Mouse (Mus musculus): ENCODE measurements around the gene Ptp4a2.

DNA sequence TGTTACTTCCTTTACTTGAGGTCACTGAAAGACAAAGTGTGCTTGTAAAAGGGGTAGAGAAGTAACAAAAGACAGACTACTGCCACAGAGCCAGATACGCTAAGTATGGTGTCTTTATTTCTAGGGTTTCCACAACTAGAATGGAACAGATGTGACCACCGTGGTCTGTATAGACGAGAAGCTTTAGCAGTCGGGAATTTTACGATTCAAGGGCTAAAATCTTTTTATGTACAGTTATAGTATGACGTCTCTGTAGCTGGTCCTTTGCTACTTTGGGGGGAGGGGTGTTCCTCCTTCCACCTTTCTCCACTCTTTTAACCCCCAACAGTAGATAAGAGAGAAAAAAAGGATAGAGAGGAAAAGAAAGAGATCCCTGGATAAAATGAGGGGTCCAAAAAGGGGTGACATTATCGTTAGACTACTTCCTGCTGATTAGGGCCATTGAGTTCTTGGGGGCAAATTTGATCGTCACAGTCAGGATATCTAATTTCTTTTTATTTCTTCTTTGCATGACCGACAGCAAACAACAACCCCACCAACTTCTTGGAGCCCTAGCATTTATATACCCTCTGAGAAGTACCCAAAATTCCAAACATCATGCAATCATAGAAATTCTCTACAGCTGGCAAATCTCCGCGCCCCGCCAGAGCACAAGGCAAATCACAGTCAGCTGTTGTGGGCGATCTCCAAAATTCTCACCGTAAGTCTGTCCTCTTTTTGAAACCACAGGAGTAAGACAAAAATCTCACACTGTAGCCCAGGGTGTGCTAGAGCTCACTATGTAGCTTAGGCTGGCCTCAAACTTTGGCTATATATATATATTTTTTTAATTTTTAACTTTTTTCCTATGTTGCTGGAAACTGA lies 818 bp downstream of the Ptp4a2 start:
- no peak for TF ChIP-seq POLR2A (IDR thresholded peaks at IDR 0.05; ENCODE audit: insufficient read depth, low read length)
- TF ChIP-seq CTCF (IDR thresholded peaks at IDR 0.05; ENCODE audit: low read depth, low read length) = no peak

Measured in ES-Bruce4 (cell line).